Mouse (Mus musculus) heart, embryonic 10.5 days (tissue): ENCODE measurements at regions not wholly inside any gene's neighbourhood (a gene's known extent, or its start where the extent isn't known, plus 50 kb on each side); places are given as distances from the start of the nearest gene placed in this dataset.
A peak's percentile ranks its signal among the peaks of the same experiment; 100 is the strongest.

Source experiments
- DNase-seq: peaks from one replicate; pipeline ENCODE4 v3.0.0-alpha.2; 2017; ENCODE audit warnings: low spot score
- H3K27ac ChIP-seq: fragments of 300-500 bp; sonication (generic); 2 replicates; pipeline ENCODE4 v1.5.1; 2016; ENCODE audit warnings: mild to moderate bottlenecking
- H3K27me3 ChIP-seq: fragments of 300-500 bp; sonication (generic); 2 replicates; pipeline ENCODE4 v1.6.1; 2016; ENCODE audit warnings: mild to moderate bottlenecking; ENCODE audit not compliant: poor library complexity, insufficient read depth, severe bottlenecking
- H3K36me3 ChIP-seq: fragments of 300-500 bp; sonication (generic); 2 replicates; pipeline ENCODE4 v1.6.1; 2016; ENCODE audit warnings: mild to moderate bottlenecking, moderate library complexity
- H3K4me1 ChIP-seq: fragments of 300-500 bp; sonication (generic); 2 replicates; pipeline ENCODE4 v1.6.1; 2016; ENCODE audit warnings: mild to moderate bottlenecking
- H3K4me3 ChIP-seq: fragments of 300-500 bp; sonication (generic); 2 replicates; pipeline ENCODE4 v1.5.1; 2016; ENCODE audit warnings: mild to moderate bottlenecking, moderate library complexity
- H3K9me3 ChIP-seq: fragments of 300-500 bp; sonication (generic); 2 replicates; pipeline ENCODE4 v1.6.1; 2016; ENCODE audit warnings: mild to moderate bottlenecking, moderate library complexity
- WGBS: fragments of 180-500 bp; shearing (Covaris S2); methylation state at CpG from one replicate; pipeline ENCODE4 v1.1.7; 2016; 5-methylcytosine and 5-hydroxymethylcytosine counted together

GRCm38 (mm10) chr13:107578968-107579367 lies 465.3 kb upstream of the Smim15 start:
- Histone ChIP-seq H3K27me3 (no peaks in the 10 kb centered on the region), H3K4me3 (no peak overlapping the region), H3K4me1 (peaks cover 20% of the 10 kb centered on the region), H3K36me3 (no peaks in the 10 kb centered on the region), H3K9me3 (no peaks in the 10 kb centered on the region), H3K27ac (no peak overlapping the region)
- 89% methylated on average over 6 of the region's 6 CpGs for WGBS
- peak; percentile 46 for DNase-seq

- DNase-seq: peak; percentile 75
- H3K27ac ChIP-seq: peak overlapping the region; percentile 2; the same call in 1 of the 2 replicates
- WGBS: 61% methylated on average over 8 of the region's 8 CpGs
- H3K4me3 ChIP-seq: no peak overlapping the region
- peaks cover 20% of the 10 kb centered on the region for H3K4me1 ChIP-seq
- H3K27me3 ChIP-seq: no peaks in the 10 kb centered on the region
- no peaks in the 10 kb centered on the region for H3K36me3 ChIP-seq
- no peaks in the 10 kb centered on the region for H3K9me3 ChIP-seq
Measured at GRCm38 (mm10) chr13:107577809-107578208, 466.4 kb upstream of the Smim15 start.

- no peaks in the 10 kb centered on the region for H3K9me3 ChIP-seq
- peaks cover 20% of the 10 kb centered on the region for H3K4me1 ChIP-seq
- no peaks in the 10 kb centered on the region for H3K36me3 ChIP-seq
- WGBS: 45% methylated on average over 4 of the region's 4 CpGs
- peak; percentile 80 for DNase-seq
- no peak overlapping the region for H3K4me3 ChIP-seq
- H3K27ac ChIP-seq: peak overlapping the region; percentile 42; the same call in 1 of the 2 replicates
- H3K27me3 ChIP-seq: no peaks in the 10 kb centered on the region
Measured at GRCm38 (mm10) chr13:107577272-107577671, 467.0 kb upstream of the Smim15 start.

GRCm38 (mm10) chr13:107576701-107577100 lies 467.5 kb upstream of the Smim15 start:
- WGBS: 68% methylated on average over 5 of the region's 5 CpGs
- Histone ChIP-seq H3K27ac (peak overlapping the region; percentile 42; the same call in 1 of the 2 replicates), H3K27me3 (no peaks in the 10 kb centered on the region), H3K4me3 (no peak overlapping the region), H3K9me3 (no peaks in the 10 kb centered on the region), H3K4me1 (peaks cover 20% of the 10 kb centered on the region), H3K36me3 (no peaks in the 10 kb centered on the region)
- no peak for DNase-seq

- Histone ChIP-seq H3K4me3 (no peak overlapping the region), H3K27ac (no peak overlapping the region), H3K4me1 (peaks cover 20% of the 10 kb centered on the region), H3K27me3 (no peaks in the 10 kb centered on the region), H3K36me3 (no peaks in the 10 kb centered on the region), H3K9me3 (no peaks in the 10 kb centered on the region)
- WGBS: 79% methylated on average over 3 of the region's 3 CpGs
- DNase-seq: no peak
Measured at GRCm38 (mm10) chr13:107575025-107575424, 469.2 kb upstream of the Smim15 start.

- peaks cover 26% of the 10 kb centered on the region for H3K4me1 ChIP-seq
- no peak overlapping the region for H3K27ac ChIP-seq
- H3K4me3 ChIP-seq: no peak overlapping the region
- H3K27me3 ChIP-seq: no peaks in the 10 kb centered on the region
- H3K9me3 ChIP-seq: no peaks in the 10 kb centered on the region
- DNase-seq: no peak
- no peaks in the 10 kb centered on the region for H3K36me3 ChIP-seq
- WGBS: 78% methylated on average over 9 of the region's 9 CpGs
Measured at GRCm38 (mm10) chr13:107573499-107574355, 470.5 kb upstream of the Smim15 start.

- Histone ChIP-seq H3K27ac (no peak overlapping the region), H3K4me3 (no peak overlapping the region), H3K9me3 (no peaks in the 10 kb centered on the region), H3K4me1 (peaks cover 11% of the 10 kb centered on the region), H3K36me3 (no peaks in the 10 kb centered on the region), H3K27me3 (no peaks in the 10 kb centered on the region)
- DNase-seq: no peak
- 53% methylated on average over 10 of the region's 10 CpGs for WGBS
Measured at GRCm38 (mm10) chr13:107571539-107571938, 472.7 kb upstream of the Smim15 start.

GRCm38 (mm10) chr13:107569477-107569876 lies 474.8 kb upstream of the Smim15 start:
- Histone ChIP-seq H3K4me3 (no peak overlapping the region), H3K4me1 (peaks cover 8% of the 10 kb centered on the region; the same call in 1 of the 2 replicates), H3K27ac (no peak overlapping the region), H3K27me3 (no peaks in the 10 kb centered on the region), H3K36me3 (no peaks in the 10 kb centered on the region), H3K9me3 (no peaks in the 10 kb centered on the region)
- WGBS: 64% methylated on average over 2 of the region's 2 CpGs
- DNase-seq: no peak

GRCm38 (mm10) chr13:107568701-107569121 lies 475.5 kb upstream of the Smim15 start:
- Histone ChIP-seq H3K27me3 (no peaks in the 10 kb centered on the region), H3K9me3 (no peaks in the 10 kb centered on the region), H3K27ac (0 out of 2 replicates have a peak overlapping the region, but pooled peaks have one; percentile 53), H3K36me3 (no peaks in the 10 kb centered on the region), H3K4me1 (peaks cover 8% of the 10 kb centered on the region; the same call in 1 of the 2 replicates), H3K4me3 (no peak overlapping the region)
- DNase-seq: peak; percentile 76
- WGBS: 49% methylated on average over 7 of the region's 7 CpGs

- Histone ChIP-seq H3K36me3 (no peaks in the 10 kb centered on the region), H3K27ac (no peak overlapping the region), H3K27me3 (no peaks in the 10 kb centered on the region), H3K4me3 (no peak overlapping the region), H3K4me1 (no peaks in the 10 kb centered on the region), H3K9me3 (no peaks in the 10 kb centered on the region)
- WGBS: 90% methylated on average over 1 of the region's 1 CpGs
- DNase-seq: no peak
Measured at GRCm38 (mm10) chr13:107562463-107562862, 481.8 kb upstream of the Smim15 start.

GRCm38 (mm10) chr13:107561529-107561928 lies 482.7 kb upstream of the Smim15 start:
- no peak overlapping the region for H3K27ac ChIP-seq
- DNase-seq: no peak
- 80% methylated on average over 2 of the region's 2 CpGs for WGBS
- H3K4me1 ChIP-seq: no peaks in the 10 kb centered on the region
- no peak overlapping the region for H3K4me3 ChIP-seq
- no peaks in the 10 kb centered on the region for H3K27me3 ChIP-seq
- H3K36me3 ChIP-seq: no peaks in the 10 kb centered on the region
- H3K9me3 ChIP-seq: no peaks in the 10 kb centered on the region

GRCm38 (mm10) chr13:107555958-107556357 lies 488.3 kb upstream of the Smim15 start:
- Histone ChIP-seq H3K9me3 (no peaks in the 10 kb centered on the region), H3K27ac (no peak overlapping the region), H3K4me3 (no peak overlapping the region), H3K36me3 (no peaks in the 10 kb centered on the region), H3K4me1 (no peaks in the 10 kb centered on the region), H3K27me3 (no peaks in the 10 kb centered on the region)
- no peak for DNase-seq
- WGBS: 77% methylated on average over 3 of the region's 3 CpGs

GRCm38 (mm10) chr13:107554091-107554490 lies 490.2 kb upstream of the Smim15 start:
- H3K36me3 ChIP-seq: no peaks in the 10 kb centered on the region
- no peaks in the 10 kb centered on the region for H3K27me3 ChIP-seq
- WGBS: 78% methylated on average over 3 of the region's 3 CpGs
- H3K4me3 ChIP-seq: no peak overlapping the region
- DNase-seq: no peak
- no peak overlapping the region for H3K27ac ChIP-seq
- no peaks in the 10 kb centered on the region for H3K4me1 ChIP-seq
- no peaks in the 10 kb centered on the region for H3K9me3 ChIP-seq
